Mouse (Mus musculus): ENCODE data around the gene Sfta2. TPM values are rescaled to one million over a fixed set of nuclear protein-coding genes. Genes with fewer than 3 reads are reported as not detected.

The Sfta2 gene
- polyA plus RNA-seq, 1 experiment from 2014 or later, result not detected

- Histone ChIP-seq H3K36me3 (no peaks in the 10 kb centered on the region), H3K27ac (no peak overlapping the region), H3K27me3 (peaks cover 27% of the 10 kb centered on the region), H3K9me3 (no peaks in the 10 kb centered on the region), H3K4me3 (replicated peaks) (no peak overlapping the region), H3K4me1 (replicated peaks) (peaks cover 5% of the 10 kb centered on the region), H3K4me2 (peak overlapping the region; percentile 41; the same call in 1 of the 2 replicates), H3K9ac (replicated peaks) (no peak overlapping the region)
- ATAC-seq (ENCODE audit: insufficient number of reproducible peaks, insufficient read depth, low FRiP score, low TSS enrichment, low read depth), result no peak
- 81% methylated on average over 6 of the region's 6 CpGs for WGBS
Measured at GRCm38 (mm10) chr17:35639352-35639751, 38.0 kb downstream of the Sfta2 start.

GRCm38 (mm10) chr17:35643609-35644236 lies 42.4 kb downstream of the Sfta2 start, which contains the start of gene Mucl3:
TSS of gene Mucl3 (minus strand) at chr17:35643695.
- WGBS, result 72% methylated on average over 13 of the region's 13 CpGs
- no peak within 1 kb of the TSS for H3K27ac ChIP-seq
- H3K4me3 ChIP-seq (replicated peaks), result no peak within 1 kb of the TSS
- H3K27me3 ChIP-seq, result peaks cover 16% of the 10 kb centered on the region
- H3K9ac ChIP-seq (replicated peaks), result no peak within 1 kb of the TSS
- H3K9me3 ChIP-seq, result no peaks in the 10 kb centered on the region
- no peaks in the 10 kb centered on the region for H3K36me3 ChIP-seq
- ATAC-seq (ENCODE audit: insufficient number of reproducible peaks, insufficient read depth, low FRiP score, low TSS enrichment, low read depth), result no peak
- no peaks in the 10 kb centered on the region for H3K4me1 ChIP-seq (replicated peaks)
- no peak within 1 kb of the TSS for H3K4me2 ChIP-seq

GRCm38 (mm10) chr17:35649429-35649828 lies 48.1 kb downstream of the Sfta2 start:
- no peak overlapping the region for H3K9ac ChIP-seq (replicated peaks)
- no peaks in the 10 kb centered on the region for H3K36me3 ChIP-seq
- H3K9me3 ChIP-seq, result no peaks in the 10 kb centered on the region
- H3K27me3 ChIP-seq, result 0 out of 2 replicates have a peak, but pooled peaks cover 2% of the 10 kb centered on the region
- H3K4me1 ChIP-seq (replicated peaks), result peaks cover 8% of the 10 kb centered on the region; the same call in 1 of the 2 replicates
- no peak for ATAC-seq (ENCODE audit: insufficient number of reproducible peaks, insufficient read depth, low FRiP score, low TSS enrichment, low read depth)
- no peak overlapping the region for H3K27ac ChIP-seq
- H3K4me2 ChIP-seq, result no peak overlapping the region
- 71% methylated on average over 2 of the region's 2 CpGs for WGBS
- H3K4me3 ChIP-seq (replicated peaks), result no peak overlapping the region

GRCm38 (mm10) chr17:35653086-35653485 lies 51.7 kb downstream of the Sfta2 start:
- 81% methylated on average over 2 of the region's 2 CpGs for WGBS
- Histone ChIP-seq H3K9ac (replicated peaks) (no peak overlapping the region), H3K27me3 (no peaks in the 10 kb centered on the region), H3K36me3 (peaks cover 35% of the 10 kb centered on the region), H3K4me2 (no peak overlapping the region), H3K4me3 (replicated peaks) (no peak overlapping the region), H3K4me1 (replicated peaks) (peaks cover 8% of the 10 kb centered on the region; the same call in 1 of the 2 replicates), H3K27ac (no peak overlapping the region), H3K9me3 (no peaks in the 10 kb centered on the region)
- no peak for ATAC-seq (ENCODE audit: insufficient number of reproducible peaks, insufficient read depth, low FRiP score, low TSS enrichment, low read depth)

GRCm38 (mm10) chr17:35665957-35666515 lies 64.7 kb downstream of the Sfta2 start:
- H3K4me2 ChIP-seq, result peak overlapping the region; percentile 91
- ATAC-seq (ENCODE audit: insufficient number of reproducible peaks, insufficient read depth, low FRiP score, low TSS enrichment, low read depth), result no peak
- H3K9ac ChIP-seq (replicated peaks), result no peak overlapping the region
- no peak overlapping the region for H3K27ac ChIP-seq
- H3K4me1 ChIP-seq (replicated peaks), result peaks cover 18% of the 10 kb centered on the region
- peaks cover 57% of the 10 kb centered on the region for H3K36me3 ChIP-seq
- H3K9me3 ChIP-seq, result no peaks in the 10 kb centered on the region
- H3K4me3 ChIP-seq (replicated peaks), result 0 out of 2 replicates have a peak overlapping the region, but pooled peaks have one; percentile 75
- H3K27me3 ChIP-seq, result no peaks in the 10 kb centered on the region
- 80% methylated on average over 17 of the region's 17 CpGs for WGBS

- no peaks in the 10 kb centered on the region for H3K27me3 ChIP-seq
- H3K4me3 ChIP-seq (replicated peaks), result peak overlapping the region; percentile 75
- H3K9ac ChIP-seq (replicated peaks), result peak overlapping the region; percentile 89
- no peaks in the 10 kb centered on the region for H3K9me3 ChIP-seq
- peak overlapping the region; percentile 91 for H3K27ac ChIP-seq
- H3K36me3 ChIP-seq, result peaks cover 51% of the 10 kb centered on the region
- peak overlapping the region; percentile 91 for H3K4me2 ChIP-seq
- ATAC-seq (ENCODE audit: insufficient number of reproducible peaks, insufficient read depth, low FRiP score, low TSS enrichment, low read depth), result peak; percentile 13; the same call in 1 of the 2 replicates
- 7% methylated on average over 13 of the region's 13 CpGs for WGBS
- peaks cover 18% of the 10 kb centered on the region for H3K4me1 ChIP-seq (replicated peaks)
Measured at GRCm38 (mm10) chr17:35666851-35667256, 65.5 kb downstream of the Sfta2 start.

- Histone ChIP-seq H3K36me3 (peaks cover 49% of the 10 kb centered on the region), H3K4me2 (peak within 1 kb of the TSS; percentile 91), H3K27ac (peak within 1 kb of the TSS; percentile 91), H3K4me3 (replicated peaks) (peak within 1 kb of the TSS; percentile 75), H3K9me3 (no peaks in the 10 kb centered on the region), H3K9ac (replicated peaks) (peak within 1 kb of the TSS; percentile 89), H3K27me3 (no peaks in the 10 kb centered on the region), H3K4me1 (replicated peaks) (peaks cover 20% of the 10 kb centered on the region)
- under 1% methylated on average over 61 of the region's 61 CpGs for WGBS
- ATAC-seq (ENCODE audit: insufficient number of reproducible peaks, insufficient read depth, low FRiP score, low TSS enrichment, low read depth), result peak; percentile 90
Measured at GRCm38 (mm10) chr17:35667334-35668065, 66.2 kb downstream of the Sfta2 start, which contains the start of gene Vars2. TSS of gene Vars2 (minus strand) at chr17:35667592.

GRCm38 (mm10) chr17:35669731-35670130 lies 68.4 kb downstream of the Sfta2 start:
- no peaks in the 10 kb centered on the region for H3K27me3 ChIP-seq
- peaks cover 29% of the 10 kb centered on the region for H3K36me3 ChIP-seq
- H3K9ac ChIP-seq (replicated peaks), result no peak overlapping the region
- WGBS, result 92% methylated on average over 9 of the region's 9 CpGs
- no peak for ATAC-seq (ENCODE audit: insufficient number of reproducible peaks, insufficient read depth, low FRiP score, low TSS enrichment, low read depth)
- no peak overlapping the region for H3K27ac ChIP-seq
- H3K4me3 ChIP-seq (replicated peaks), result no peak overlapping the region
- no peak overlapping the region for H3K4me2 ChIP-seq
- H3K4me1 ChIP-seq (replicated peaks), result peaks cover 26% of the 10 kb centered on the region
- H3K9me3 ChIP-seq, result no peaks in the 10 kb centered on the region

- no peak for ATAC-seq (ENCODE audit: insufficient number of reproducible peaks, insufficient read depth, low FRiP score, low TSS enrichment, low read depth)
- H3K27ac ChIP-seq, result no peak overlapping the region
- no peaks in the 10 kb centered on the region for H3K9me3 ChIP-seq
- no peak overlapping the region for H3K4me2 ChIP-seq
- peaks cover 24% of the 10 kb centered on the region; the same call in 1 of the 2 replicates for H3K36me3 ChIP-seq
- H3K27me3 ChIP-seq, result no peaks in the 10 kb centered on the region
- H3K4me1 ChIP-seq (replicated peaks), result peaks cover 15% of the 10 kb centered on the region
- H3K4me3 ChIP-seq (replicated peaks), result no peak overlapping the region
- H3K9ac ChIP-seq (replicated peaks), result no peak overlapping the region
- WGBS, result 90% methylated on average over 6 of the region's 6 CpGs
Measured at GRCm38 (mm10) chr17:35671846-35672245, 70.5 kb downstream of the Sfta2 start.

- H3K27ac ChIP-seq, result no peak overlapping the region
- peak overlapping the region; percentile 91 for H3K4me2 ChIP-seq
- H3K4me1 ChIP-seq (replicated peaks), result peaks cover 14% of the 10 kb centered on the region
- no peak for ATAC-seq (ENCODE audit: insufficient number of reproducible peaks, insufficient read depth, low FRiP score, low TSS enrichment, low read depth)
- WGBS, result 91% methylated on average over 6 of the region's 6 CpGs
- no peak overlapping the region; the same call in 1 of the 2 replicates for H3K9ac ChIP-seq (replicated peaks)
- H3K36me3 ChIP-seq, result peaks cover 24% of the 10 kb centered on the region; the same call in 1 of the 2 replicates
- H3K27me3 ChIP-seq, result no peaks in the 10 kb centered on the region
- peak overlapping the region; percentile 72 for H3K4me3 ChIP-seq (replicated peaks)
- H3K9me3 ChIP-seq, result no peaks in the 10 kb centered on the region
Measured at GRCm38 (mm10) chr17:35672527-35672926, 71.2 kb downstream of the Sfta2 start.

Data from limb, embryonic 12.5 days (tissue).